Mouse (Mus musculus): ENCODE data around the gene Snd1.

GRCm38 (mm10) chr6:28857198-28858180, 382.6 kb downstream of the Snd1 start:
- TF ChIP-seq CTCF (IDR thresholded peaks at IDR 0.05; ENCODE audit: low read depth) (no peak), EP300 (IDR thresholded peaks at IDR 0.05; ENCODE audit: low read depth) (peak; percentile 27)

All from liver, embryonic 14.5 days (tissue).